Mouse (Mus musculus) left cerebral cortex, adult 8-10 months (tissue): ENCODE results near the gene Hecw2. TPM values are rescaled to one million over a fixed set of nuclear protein-coding genes. Genes with fewer than 3 reads are reported as not detected.

ENCODE experiments used
- DNase-seq, 2 experiments: peaks; one replicate each; pipeline ENCODE4 v3.0.0; 2022; ENCODE audit warnings: low spot score in 2 of 2
- total RNA-seq, 4 experiments: library from RNA; stranded (reverse); gene quantifications; 2 replicates each; pipeline ENCODE4 v1.2.4; 2022

Hecw2 gene
- total RNA-seq, 4 experiments from 2014 or later = 64.9 to 83.1 (median 70.7) TPM

DNA sequence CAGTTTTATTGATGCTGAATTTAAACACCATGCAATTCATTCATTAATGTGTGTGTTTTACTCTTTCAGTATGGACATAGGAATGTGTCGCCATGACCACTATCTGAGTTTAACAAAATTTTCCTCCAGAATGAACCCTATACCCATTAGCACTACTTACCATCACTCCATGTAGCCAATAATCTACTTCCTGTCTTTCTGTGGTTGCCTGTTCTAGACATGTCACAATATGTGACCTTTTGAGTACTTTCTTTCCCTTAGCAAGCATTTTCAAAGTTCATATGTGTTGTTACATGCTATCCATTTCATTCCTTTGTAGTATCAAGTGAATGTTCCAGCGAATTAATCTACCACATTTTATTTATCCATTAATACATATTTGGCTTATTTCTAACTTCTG, 294.6 kb downstream of the Hecw2 start:
- no peak for DNase-seq

GRCm38 (mm10) chr1:53894299-53894698, 300.7 kb downstream of the Hecw2 start:
- DNase-seq = no peak

DNA sequence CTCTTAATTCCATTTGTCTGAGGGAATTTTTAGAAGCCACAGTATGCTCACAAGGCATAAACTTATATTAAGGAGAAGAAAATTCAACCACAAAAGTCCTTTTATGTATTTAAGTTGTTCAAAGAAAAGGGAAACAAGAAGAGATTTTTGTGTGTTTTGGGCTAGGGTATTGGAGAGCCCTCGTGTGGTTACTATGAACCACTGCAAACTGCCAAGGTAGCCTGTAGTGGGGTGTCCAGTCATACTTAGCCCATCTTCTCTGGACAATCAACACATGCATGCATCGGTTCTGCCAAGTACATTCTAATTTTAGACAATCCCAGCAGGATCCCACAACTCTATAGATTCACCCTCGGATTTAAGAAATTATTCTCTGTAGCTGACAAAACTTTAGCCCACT, 304.6 kb downstream of the Hecw2 start:
- DNase-seq = no peak

DNA sequence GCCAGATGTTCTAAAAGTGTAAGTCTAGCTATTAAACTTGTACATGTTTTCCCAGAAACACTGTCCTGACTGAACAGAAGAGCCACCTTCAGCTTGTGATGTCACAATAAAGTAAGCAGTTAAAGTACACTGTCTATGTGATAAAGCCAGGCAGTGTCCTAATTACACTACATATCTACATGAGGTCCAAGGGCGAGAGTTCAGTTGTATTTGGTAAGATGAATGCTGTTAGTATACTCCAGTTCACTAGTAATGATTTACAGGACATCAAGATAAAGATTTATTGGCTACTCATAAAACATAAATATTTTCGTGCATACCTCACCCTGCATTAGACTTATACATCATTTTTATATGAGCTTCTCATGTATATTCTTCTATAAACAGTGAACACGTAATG, 305.2 kb downstream of the Hecw2 start:
- no peak for DNase-seq

GRCm38 (mm10) chr1:53882480-53882879, 312.5 kb downstream of the Hecw2 start:
- DNase-seq = no peak

GRCm38 (mm10) chr1:53875919-53876318, 319.0 kb downstream of the Hecw2 start:
- no peak for DNase-seq

DNA sequence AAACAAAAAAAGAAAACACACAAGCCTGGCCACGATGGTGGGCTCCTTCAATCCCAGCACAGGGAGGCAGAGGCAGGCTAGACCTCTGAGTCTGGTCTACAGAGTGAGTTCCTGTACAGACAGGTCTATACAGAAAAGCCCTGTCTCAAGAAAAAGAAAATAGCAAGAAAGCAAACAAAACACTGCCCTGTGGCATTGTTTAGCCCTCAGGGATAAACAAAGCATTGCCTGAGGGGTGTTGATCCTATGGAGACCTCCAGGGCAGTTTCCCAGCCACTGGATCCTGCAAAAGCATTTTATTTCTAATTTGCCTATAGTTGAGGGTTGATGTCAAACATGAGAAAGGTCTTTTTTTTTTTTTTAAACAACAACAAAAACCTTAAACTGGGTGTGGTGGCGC, 327.7 kb downstream of the Hecw2 start:
- no peak for DNase-seq

GRCm38 (mm10) chr1:53866374-53866902, 328.5 kb downstream of the Hecw2 start:
- no peak for DNase-seq

GRCm38 (mm10) chr1:53864046-53864445, 330.9 kb downstream of the Hecw2 start:
- no peak for DNase-seq

DNA sequence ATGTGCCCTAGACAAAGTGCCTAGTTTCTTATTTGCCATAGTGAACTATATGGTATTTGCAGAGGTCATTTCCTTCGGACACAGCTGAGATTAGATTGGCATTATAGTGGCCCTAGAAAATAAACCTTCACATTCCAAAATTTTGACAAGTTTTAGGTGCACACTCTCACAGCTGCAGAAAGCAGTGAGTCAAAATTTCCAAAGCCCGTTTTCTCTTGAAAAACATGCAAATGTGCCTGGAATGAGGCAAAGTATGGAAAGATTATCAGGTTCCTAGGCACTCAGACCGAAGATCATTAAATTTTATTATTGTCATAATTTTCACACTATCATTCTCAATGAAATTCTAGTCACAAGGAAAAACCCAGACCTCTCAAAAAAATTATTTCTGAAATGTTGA, 334.4 kb downstream of the Hecw2 start:
- DNase-seq = no peak

GRCm38 (mm10) chr1:53859175-53859574, 335.8 kb downstream of the Hecw2 start:
- DNase-seq = no peak

DNA sequence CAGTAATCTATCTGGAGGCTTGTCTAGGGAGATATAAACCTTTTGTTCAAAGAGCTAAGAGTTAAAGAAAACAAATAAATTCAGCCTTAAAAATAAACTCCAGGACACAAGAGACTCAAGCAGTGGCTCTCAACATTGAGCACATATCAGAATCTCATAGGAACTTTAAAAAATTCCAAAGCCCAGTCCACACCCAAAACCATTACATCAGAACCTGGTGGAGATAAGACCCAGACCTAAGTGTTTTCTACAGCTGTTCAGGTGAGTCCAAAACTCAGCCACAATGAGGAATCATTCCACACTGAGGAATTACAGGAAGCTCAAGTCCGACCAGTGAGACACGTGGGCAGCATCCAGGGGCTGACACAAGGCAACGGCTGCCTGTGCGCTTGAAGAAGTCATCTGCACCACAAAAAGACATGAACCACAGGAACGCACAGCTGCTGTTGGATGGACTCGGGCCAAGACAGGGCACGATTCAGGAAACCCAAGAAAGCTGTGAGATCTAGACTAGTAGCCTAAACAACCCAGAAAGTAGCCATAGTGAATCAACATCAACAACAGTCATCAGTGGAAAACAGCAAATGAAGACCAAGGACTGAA, 338.4 kb downstream of the Hecw2 start:
- DNase-seq = no peak

DNA sequence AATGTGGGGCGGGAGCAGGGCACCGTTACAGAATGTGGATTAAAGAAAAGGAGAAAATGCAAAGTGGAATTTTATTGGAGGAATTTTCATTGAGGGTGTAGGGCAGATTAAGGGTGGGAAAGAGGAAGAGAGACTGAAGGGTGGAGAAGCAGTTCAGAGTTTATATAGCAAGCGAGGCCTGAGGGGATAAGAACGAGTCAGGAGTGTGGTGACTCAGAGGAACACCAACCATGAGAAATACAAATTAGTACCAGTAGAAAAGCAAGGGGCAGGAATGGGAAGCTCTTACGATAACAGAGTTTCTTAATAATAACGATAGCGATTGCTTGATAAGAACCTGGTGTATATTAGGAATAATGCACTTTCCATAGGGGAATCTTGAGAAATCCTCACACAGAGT, 339.2 kb downstream of the Hecw2 start:
- DNase-seq = no peak

GRCm38 (mm10) chr1:53852086-53852610, 342.8 kb downstream of the Hecw2 start:
- DNase-seq = no peak

GRCm38 (mm10) chr1:53851334-53851733, 343.6 kb downstream of the Hecw2 start:
- no peak for DNase-seq

GRCm38 (mm10) chr1:53850891-53851290, 344.1 kb downstream of the Hecw2 start:
- no peak for DNase-seq

GRCm38 (mm10) chr1:53846665-53847237, 348.2 kb downstream of the Hecw2 start:
- no peak for DNase-seq

DNA sequence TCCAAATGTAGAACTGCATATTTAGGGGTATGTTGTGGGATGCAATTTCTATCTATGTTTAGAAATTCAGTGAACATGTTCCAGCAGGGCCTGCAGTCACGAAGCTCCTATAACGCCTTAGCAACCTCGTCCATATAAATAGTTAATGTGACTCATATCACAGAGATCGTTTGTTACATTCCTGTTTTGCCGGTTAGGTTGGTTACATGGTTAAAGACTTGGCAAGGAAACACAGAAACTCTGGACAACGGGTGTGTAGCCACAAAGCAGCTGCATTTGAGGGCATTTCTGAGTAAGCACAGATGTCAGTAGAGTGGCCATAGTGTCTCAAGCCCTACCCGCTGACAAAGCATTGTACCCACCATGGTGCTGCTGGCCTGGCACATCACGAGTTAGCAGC, 349.1 kb downstream of the Hecw2 start:
- no peak for DNase-seq

GRCm38 (mm10) chr1:53844914-53845612, 349.9 kb downstream of the Hecw2 start:
- no peak for DNase-seq

- DNase-seq = no peak
Measured at GRCm38 (mm10) chr1:53844122-53844913, 350.6 kb downstream of the Hecw2 start.

- no peak for DNase-seq
Measured at GRCm38 (mm10) chr1:53843051-53843450, 351.9 kb downstream of the Hecw2 start.

DNA sequence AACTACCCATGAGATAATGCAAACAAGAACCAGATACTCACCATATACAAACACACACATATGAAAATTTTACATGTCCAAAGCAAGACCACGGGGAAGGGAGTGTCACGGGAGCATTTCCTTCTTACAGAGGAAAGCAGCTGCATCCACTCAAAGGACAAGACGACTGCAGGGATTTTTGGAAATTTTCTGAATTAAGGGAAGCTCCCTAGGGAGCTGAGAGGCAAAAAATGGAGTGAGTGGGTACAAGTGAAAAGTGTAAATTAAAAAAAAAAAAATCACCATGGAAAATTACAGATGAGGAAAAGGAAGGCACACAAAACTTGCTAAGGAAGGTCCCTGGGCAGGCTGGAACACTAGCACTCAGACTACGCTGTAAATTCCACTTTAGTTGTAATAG, 353.9 kb downstream of the Hecw2 start:
- no peak for DNase-seq
